Mouse (Mus musculus): ENCODE data around the gene Psph.

DNA sequence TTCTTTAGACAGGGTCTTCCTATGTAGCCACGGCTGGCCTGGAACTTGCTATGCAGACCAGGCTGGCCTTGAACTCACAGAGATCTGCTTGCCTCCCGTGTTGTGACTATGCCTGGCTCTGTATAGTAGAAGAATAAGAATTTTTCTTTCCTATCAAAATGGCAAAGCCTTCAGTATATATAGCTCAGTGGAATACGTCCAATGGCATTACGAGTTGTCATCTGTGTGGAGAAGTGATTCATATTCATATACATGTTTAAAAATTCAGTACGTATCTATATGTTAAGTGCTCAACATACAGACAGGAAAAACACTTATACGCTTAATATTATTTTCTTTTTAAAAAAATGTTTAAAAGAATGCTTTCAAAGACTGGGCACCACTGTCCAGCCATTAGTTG lies 1.1 kb downstream of the Psph start:
- TF ChIP-seq SIN3A (IDR thresholded peaks at IDR 0.05; ENCODE audit: low read length) (no peak), CHD2 (IDR thresholded peaks at IDR 0.05; ENCODE audit: low read length) (no peak)

Measured in MEL (cell line).